Mouse (Mus musculus) intestine, embryonic 14.5 days (tissue): ENCODE data around the gene Atl2. TPM values are rescaled to one million over a fixed set of nuclear protein-coding genes. Genes with fewer than 3 reads are reported as not detected.

Experiments
- ATAC-seq: fragments of 200-750 bp; cut with Nextera tagmentation; replicated peaks from 2 replicates; pipeline ENCODE4 v1.8.0; 2017; ENCODE audit warnings: low read depth, moderate number of reproducible peaks, moderate TSS enrichment, moderate library complexity; ENCODE audit not compliant: low FRiP score, low TSS enrichment
- DNase-seq: peaks from one replicate; pipeline ENCODE4 v3.0.0-alpha.2; 2018; ENCODE audit warnings: low spot score
- H3K27ac ChIP-seq: fragments of 300-500 bp; sonication (generic); 2 replicates; pipeline ENCODE4 v1.5.1; 2014; ENCODE audit warnings: low read depth, mild to moderate bottlenecking, control low read depth
- H3K27me3 ChIP-seq: fragments of 300-500 bp; sonication (generic); replicated peaks from 2 replicates; pipeline ENCODE4 v1.6.1; 2014; ENCODE audit warnings: low read length, control low read depth; ENCODE audit not compliant: control insufficient read depth, insufficient read depth
- H3K36me3 ChIP-seq: fragments of 300-500 bp; sonication (generic); 2 replicates; pipeline ENCODE4 v1.6.1; 2014; ENCODE audit warnings: low read length, control low read depth; ENCODE audit not compliant: control insufficient read depth, insufficient read depth
- H3K4me1 ChIP-seq: fragments of 300-500 bp; sonication (generic); replicated peaks from 2 replicates; pipeline ENCODE4 v1.6.1; 2014; ENCODE audit warnings: low read length, control low read depth, mixed read lengths; ENCODE audit not compliant: control insufficient read depth, insufficient read depth
- H3K4me2 ChIP-seq: fragments of 300-500 bp; sonication (generic); 2 replicates; pipeline ENCODE4 v1.6.1; 2014; ENCODE audit warnings: low read length
- H3K4me3 ChIP-seq: fragments of 300-500 bp; sonication (generic); 2 replicates; pipeline ENCODE4 v1.5.1; 2014; ENCODE audit warnings: low read depth, low read length, control low read depth, mixed read lengths
- H3K9ac ChIP-seq: fragments of 300-500 bp; sonication (generic); 2 replicates; pipeline ENCODE4 v1.6.1; 2014; ENCODE audit warnings: mild to moderate bottlenecking, low read length
- H3K9me3 ChIP-seq: fragments of 300-500 bp; sonication (generic); 2 replicates; pipeline ENCODE4 v1.6.1; 2016; ENCODE audit warnings: low read length, control low read depth; ENCODE audit not compliant: control insufficient read depth
- WGBS: fragments of 180-500 bp; shearing (Covaris S2); extraction: QIAGEN DNeasy Blood & Tissue Kit; methylation state at CpG from one replicate; pipeline ENCODE4 v1.1.7; 2014; 5-methylcytosine and 5-hydroxymethylcytosine counted together
- polyA plus RNA-seq: library from polyadenylated mRNA; unstranded; fragments of >200 nt; fragmentation: Nextera tagmentation; extraction: Ambion mirVana; gene quantifications from 2 replicates; pipeline ENCODE4 v1.2.1, GENCODE M21; 2014

The Atl2 gene
- polyA plus RNA-seq, 1 experiment from 2014 or later: 40.1 TPM

DNA sequence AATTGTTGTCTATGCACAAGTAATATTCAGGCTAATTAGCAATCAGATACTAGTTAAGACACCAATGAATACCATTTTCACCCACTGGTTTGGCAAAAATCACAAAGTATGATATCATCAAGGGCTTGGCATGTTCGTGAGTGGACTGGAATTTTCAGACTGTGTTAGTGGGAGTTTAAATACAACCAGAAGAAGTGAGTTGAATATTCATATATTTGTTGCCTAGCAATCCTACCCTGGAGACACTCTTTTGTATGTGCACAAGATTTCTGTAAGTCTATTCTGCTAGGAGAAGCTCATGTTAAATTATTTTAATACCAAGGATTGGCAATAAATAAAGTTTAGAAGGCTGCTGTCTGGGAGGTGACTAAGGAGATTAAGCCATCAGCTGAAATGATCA lies 71.5 kb downstream of the Atl2 start:
- 81% methylated on average over 1 of the region's 1 CpGs for WGBS
- no peaks in the 10 kb centered on the region for H3K27me3 ChIP-seq
- no peaks in the 10 kb centered on the region for H3K36me3 ChIP-seq
- DNase-seq (no peak), ATAC-seq (no peak)
- no peaks in the 10 kb centered on the region for H3K9me3 ChIP-seq
- H3K4me2 ChIP-seq: no peak overlapping the region
- no peak overlapping the region for H3K4me3 ChIP-seq
- H3K27ac ChIP-seq: no peak overlapping the region
- no peak overlapping the region for H3K9ac ChIP-seq
- peaks cover 9% of the 10 kb centered on the region; the same call in 1 of the 2 replicates for H3K4me1 ChIP-seq

- ATAC-seq (no peak), DNase-seq (peak; percentile 49)
- Histone ChIP-seq H3K4me3 (no peak overlapping the region), H3K36me3 (no peaks in the 10 kb centered on the region), H3K4me1 (peaks cover 23% of the 10 kb centered on the region; the same call in 1 of the 2 replicates), H3K27me3 (no peaks in the 10 kb centered on the region), H3K27ac (no peak overlapping the region), H3K9ac (no peak overlapping the region), H3K4me2 (no peak overlapping the region), H3K9me3 (no peaks in the 10 kb centered on the region)
- 39% methylated on average over 3 of the region's 3 CpGs for WGBS
Measured at GRCm38 (mm10) chr17:79818884-79819283, 77.0 kb downstream of the Atl2 start.

- no peak overlapping the region for H3K9ac ChIP-seq
- ATAC-seq: no peak
- WGBS: 11% methylated on average over 7 of the region's 7 CpGs
Measured at GRCm38 (mm10) chr17:79817995-79818394, 77.9 kb downstream of the Atl2 start.

GRCm38 (mm10) chr17:79817551-79817950 lies 78.4 kb downstream of the Atl2 start:
- H3K4me3 ChIP-seq: no peak overlapping the region
- DNase-seq (peak; percentile 51), ATAC-seq (no peak)
- no peaks in the 10 kb centered on the region for H3K27me3 ChIP-seq
- WGBS: 67% methylated on average over 9 of the region's 9 CpGs
- H3K4me1 ChIP-seq: peaks cover 23% of the 10 kb centered on the region; the same call in 1 of the 2 replicates
- no peak overlapping the region for H3K9ac ChIP-seq
- no peaks in the 10 kb centered on the region for H3K9me3 ChIP-seq
- no peak overlapping the region for H3K4me2 ChIP-seq
- H3K27ac ChIP-seq: no peak overlapping the region
- H3K36me3 ChIP-seq: no peaks in the 10 kb centered on the region

More at GRCm38 (mm10) chr17:79817995-79818394, 77.9 kb downstream of the Atl2 start:
- no peaks in the 10 kb centered on the region for H3K9me3 ChIP-seq
- H3K4me3 ChIP-seq: no peak overlapping the region
- H3K27ac ChIP-seq: no peak overlapping the region
- no peaks in the 10 kb centered on the region for H3K27me3 ChIP-seq
- no peaks in the 10 kb centered on the region for H3K36me3 ChIP-seq
- no peak overlapping the region for H3K4me2 ChIP-seq
- peak; percentile 53 for DNase-seq
- H3K4me1 ChIP-seq: peaks cover 23% of the 10 kb centered on the region; the same call in 1 of the 2 replicates

DNA sequence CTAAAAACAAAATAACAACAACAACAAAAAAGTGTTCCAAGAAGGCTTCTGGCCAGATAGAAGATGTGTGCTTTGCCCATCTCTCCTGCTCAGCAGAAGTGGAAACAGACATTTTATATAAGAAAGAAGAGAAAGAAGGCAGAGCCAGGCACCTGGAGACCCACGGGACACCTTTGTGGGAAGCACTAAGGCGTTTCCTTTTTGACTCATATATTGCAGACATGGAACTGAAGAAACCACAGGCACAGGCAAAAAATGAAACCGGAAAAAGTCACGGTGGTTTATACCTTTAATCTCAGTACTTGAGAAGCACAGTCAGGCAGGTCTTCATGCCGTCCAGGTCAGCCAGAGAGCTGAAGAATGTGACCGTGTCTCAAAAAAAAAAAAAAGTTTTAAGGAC lies 79.0 kb downstream of the Atl2 start:
- H3K4me1 ChIP-seq: peaks cover 23% of the 10 kb centered on the region; the same call in 1 of the 2 replicates
- no peak overlapping the region for H3K27ac ChIP-seq
- H3K27me3 ChIP-seq: no peaks in the 10 kb centered on the region
- ATAC-seq (no peak), DNase-seq (peak; percentile 13)
- no peaks in the 10 kb centered on the region for H3K36me3 ChIP-seq
- 76% methylated on average over 6 of the region's 6 CpGs for whole genome bisulfite sequencing
- no peak overlapping the region for H3K4me2 ChIP-seq
- no peak overlapping the region for H3K4me3 ChIP-seq
- H3K9me3 ChIP-seq: no peaks in the 10 kb centered on the region
- H3K9ac ChIP-seq: no peak overlapping the region

- DNase-seq: no peak
- no peak for ATAC-seq
- no peak overlapping the region for H3K27ac ChIP-seq
- H3K9ac ChIP-seq: no peak overlapping the region
- no peaks in the 10 kb centered on the region for H3K27me3 ChIP-seq
- no peak overlapping the region for H3K4me2 ChIP-seq
- H3K9me3 ChIP-seq: no peaks in the 10 kb centered on the region
- H3K36me3 ChIP-seq: no peaks in the 10 kb centered on the region
- H3K4me3 ChIP-seq: no peak overlapping the region
- 79% methylated on average over 9 of the region's 9 CpGs for WGBS
- H3K4me1 ChIP-seq: peaks cover 4% of the 10 kb centered on the region; the same call in 1 of the 2 replicates
Measured at GRCm38 (mm10) chr17:79810421-79810820, 85.5 kb downstream of the Atl2 start.

- DNase-seq (peak; percentile 48), ATAC-seq (no peak)
- H3K9me3 ChIP-seq: no peaks in the 10 kb centered on the region
- no peak overlapping the region for H3K9ac ChIP-seq
- 61% methylated on average over 23 of the region's 23 CpGs for WGBS
- peaks cover 4% of the 10 kb centered on the region; the same call in 1 of the 2 replicates for H3K4me1 ChIP-seq
- no peaks in the 10 kb centered on the region for H3K36me3 ChIP-seq
- no peak overlapping the region for H3K4me3 ChIP-seq
- H3K4me2 ChIP-seq: no peak overlapping the region
- no peak overlapping the region for H3K27ac ChIP-seq
- H3K27me3 ChIP-seq: no peaks in the 10 kb centered on the region
Measured at GRCm38 (mm10) chr17:79809491-79810316, 86.2 kb downstream of the Atl2 start.

- no peaks in the 10 kb centered on the region for H3K36me3 ChIP-seq
- no peaks in the 10 kb centered on the region for H3K9me3 ChIP-seq
- no peak overlapping the region for H3K4me3 ChIP-seq
- no peak overlapping the region for H3K27ac ChIP-seq
- WGBS: 78% methylated on average over 8 of the region's 8 CpGs
- DNase-seq (peak; percentile 48), ATAC-seq (no peak)
- H3K4me2 ChIP-seq: no peak overlapping the region
- H3K9ac ChIP-seq: no peak overlapping the region
- peaks cover 4% of the 10 kb centered on the region; the same call in 1 of the 2 replicates for H3K4me1 ChIP-seq
- no peaks in the 10 kb centered on the region for H3K27me3 ChIP-seq
Measured at GRCm38 (mm10) chr17:79807237-79807930, 88.5 kb downstream of the Atl2 start.
